Mouse (Mus musculus) megakaryocyte, embryonic 14.5 days (primary cell): Measurements from ENCODE around the gene Klhl20.

Source experiments
- FLI1 ChIP-seq: IDR thresholded peaks from 2 replicates; pipeline ENCODE4 v1.6.1; 2012; ENCODE audit warnings: low read length, inconsistent platforms, mixed read lengths
- GATA1 ChIP-seq: IDR thresholded peaks from 3 replicates; pipeline ENCODE4 v1.6.1; 2012; ENCODE audit warnings: mixed read lengths, low read length, inconsistent platforms, borderline replicate concordance

DNA sequence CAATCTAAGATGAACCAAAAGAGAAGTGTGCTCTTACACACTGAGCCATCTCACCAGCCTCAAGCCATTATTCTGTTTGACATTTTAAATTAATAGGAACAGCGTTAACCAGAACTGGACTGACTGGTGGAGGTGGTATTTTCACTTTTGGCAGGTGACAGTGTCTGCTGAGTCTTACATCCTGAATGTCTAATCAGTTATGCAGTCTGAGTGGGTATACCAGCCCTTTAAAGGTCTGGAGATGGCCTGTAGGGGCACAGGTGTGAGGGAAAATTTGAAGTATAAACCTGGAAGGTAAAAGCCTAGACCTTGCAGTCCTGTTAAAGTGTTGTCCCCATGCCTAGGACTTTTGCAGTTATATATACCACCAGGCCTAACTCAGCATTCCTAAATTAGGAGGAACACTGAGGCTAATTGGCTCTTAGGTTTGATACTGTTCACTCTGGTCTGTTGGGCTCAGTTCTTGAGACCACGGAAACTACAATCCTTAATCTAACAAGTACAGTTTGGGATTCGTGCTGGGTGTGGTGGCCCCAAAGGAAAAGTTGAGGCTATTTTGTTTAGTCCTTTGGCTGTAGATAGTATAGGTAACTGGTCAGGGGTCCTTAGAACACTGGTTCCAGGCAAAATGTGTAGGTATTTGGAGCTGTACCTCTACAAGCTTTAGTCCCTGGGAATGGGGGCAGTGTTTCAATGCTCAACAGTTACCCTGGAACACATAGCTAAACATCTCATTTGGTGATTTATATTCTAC is 92.2 kb downstream of the Klhl20 start:
- TF ChIP-seq GATA1 (no peak), FLI1 (no peak)
